Mouse (Mus musculus): ENCODE results near the gene Cdca7l. TPM values are rescaled to one million over a fixed set of nuclear protein-coding genes. Genes with fewer than 3 reads are reported as not detected.

The Cdca7l gene
- total and polyA plus RNA-seq, 3 experiments, result 30.6 to 56.6 (median 55.1) TPM

- Histone ChIP-seq H3K36me3 (replicated peaks in 1 of 2; ENCODE audit: control insufficient read depth in 1 of 2, insufficient read depth in 1 of 2, low read length in 1 of 2) (peaks cover 0 to 6% of the 10 kb centered on the region in 2 experiments), H3K27me3 (replicated peaks) (no peaks in the 10 kb centered on the region), H3K9ac (ENCODE audit: insufficient read depth, low read depth) (no peak overlapping the region), H3K79me2 (replicated peaks; ENCODE audit: control insufficient read depth, extremely low read depth, insufficient read depth, poor library complexity, severe bottlenecking) (peaks cover 3% of the 10 kb centered on the region; the same call in 1 of the 2 replicates), H3K4me3 (replicated peaks in 1 of 3; ENCODE audit: low read depth in 2 of 3, low read length in 2 of 3, poor library complexity in 1 of 3) (peak overlapping the region in 1 of 3 experiments; percentile 72), H3K27ac (ENCODE audit: insufficient read depth, low read depth) (no peak overlapping the region), H3K4me1 (ENCODE audit: control insufficient read depth in 1 of 2, insufficient read depth in 2 of 2) (peaks cover 0 to 36% of the 10 kb centered on the region in 2 experiments; a peak in 3 of 4 replicates), H3K9me3 (replicated peaks; ENCODE audit: low read length) (no peaks in the 10 kb centered on the region), H3K4me2 (ENCODE audit: insufficient read depth, low read depth, poor library complexity, severe bottlenecking) (no peak overlapping the region)
- in situ Hi-C loops (cut with MboI; ENCODE audit: low pct_ligation_motif_present, low pct_unique_long_range_greater_than_20kb, low sequenced_read_pairs) (no loop called here), dilution Hi-C loops (cut with MboI; ENCODE audit: extremely low pct_ligation_motif_present, extremely low pct_unique_long_range_greater_than_20kb, low sequenced_read_pairs) (no loop called here)
- no peak for DNase-seq (ENCODE audit: extremely low read depth)
- TF ChIP-seq POLR2AphosphoS2 (IDR thresholded peaks at IDR 0.05; ENCODE audit: low read depth, low read length), result no peak
- no peak for TF ChIP-seq JUN (IDR thresholded peaks at IDR 0.05; ENCODE audit: insufficient read depth, low read depth, low read length)
Observed at GRCm38 (mm10) chr12:117842676-117843075, 38.6 kb downstream of the Cdca7l start.

DNA sequence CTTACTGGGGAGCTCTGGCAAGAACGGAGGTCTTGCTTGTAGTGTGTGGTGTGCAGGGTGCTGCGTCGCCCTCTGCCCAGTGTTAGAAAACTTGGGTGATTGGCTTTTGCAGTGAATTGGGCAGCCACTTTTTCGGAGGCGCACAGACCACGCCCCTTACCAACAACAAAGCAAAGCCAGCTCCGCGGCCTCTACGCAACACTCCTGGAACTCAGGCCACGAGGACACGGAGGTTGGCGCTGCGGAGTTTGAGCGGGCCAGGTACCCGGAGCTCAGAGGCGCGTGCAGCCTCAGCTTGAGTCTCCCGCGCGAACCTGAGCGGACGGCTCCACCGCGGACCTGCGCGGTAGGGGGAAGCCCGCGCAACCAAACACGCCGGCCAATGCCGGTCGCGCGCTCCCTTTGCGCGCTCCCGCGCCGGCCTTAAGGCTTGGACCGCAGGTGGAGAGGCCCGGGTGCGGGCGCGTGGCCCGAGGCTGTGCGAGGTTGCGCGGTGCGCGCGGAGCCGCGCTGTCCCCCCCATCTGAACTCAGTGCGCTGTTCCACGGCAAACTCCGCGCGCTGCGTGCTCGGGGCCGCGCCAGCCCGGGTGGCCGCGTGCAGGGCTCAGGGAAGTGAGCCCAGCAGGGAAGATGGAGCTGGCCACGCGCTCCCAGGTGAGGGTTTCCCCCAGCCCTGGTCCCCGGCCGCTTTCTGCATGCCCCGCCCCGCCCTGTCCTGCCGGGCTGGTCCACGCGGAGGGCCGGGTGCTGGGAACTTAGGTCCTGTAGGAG lies 39.4 kb downstream of the Cdca7l start:
- H3K36me3 ChIP-seq (replicated peaks in 1 of 2; ENCODE audit: control insufficient read depth in 1 of 2, insufficient read depth in 1 of 2, low read length in 1 of 2), result peaks cover 0 to 12% of the 10 kb centered on the region in 2 experiments
- in situ Hi-C loops (cut with MboI; ENCODE audit: low pct_ligation_motif_present, low pct_unique_long_range_greater_than_20kb, low sequenced_read_pairs), result no loop called here
- TF ChIP-seq ZMIZ1 (IDR thresholded peaks at IDR 0.05; ENCODE audit: low read depth, low read length) (no peak), MAFK (IDR thresholded peaks at IDR 0.05; ENCODE audit: insufficient replicate concordance, low read length) (no peak), EP300 (IDR thresholded peaks at IDR 0.05; ENCODE audit: low read length) (no peak), E2F4 (IDR thresholded peaks at IDR 0.05; ENCODE audit: insufficient replicate concordance, low read depth, low read length) (peak; percentile 28; the same call in 1 of the 2 replicates), PAX5 (IDR thresholded peaks at IDR 0.05; ENCODE audit: low read length) (no peak), ETS1 (conservative IDR thresholded peaks at IDR 0.05; ENCODE audit: low read depth, low read length) (no peak), IRF4 (IDR thresholded peaks at IDR 0.05; ENCODE audit: low read depth, low read length) (0 out of 2 replicates have a peak, but pooled peaks have one; percentile 10), POLR2AphosphoS2 (IDR thresholded peaks at IDR 0.05; ENCODE audit: low read depth, low read length) (0 out of 2 replicates have a peak, but pooled peaks have one; percentile 30), SIN3A (IDR thresholded peaks at IDR 0.05; ENCODE audit: low read length) (peak; percentile 49; the same call in 1 of the 2 replicates), JUN (IDR thresholded peaks at IDR 0.05; ENCODE audit: insufficient read depth, low read depth, low read length) (no peak), MAX (IDR thresholded peaks at IDR 0.05; ENCODE audit: low read length) (peak; percentile 89), ZNF384 (IDR thresholded peaks at IDR 0.05; ENCODE audit: low read depth, low read length) (no peak), MXI1 (IDR thresholded peaks at IDR 0.05; ENCODE audit: low read depth, low read length) (peak; percentile 73; the same call in 1 of the 2 replicates), GABPA (IDR thresholded peaks at IDR 0.05; ENCODE audit: insufficient replicate concordance, low read depth, low read length) (no peak), USF1 (IDR thresholded peaks at IDR 0.05; ENCODE audit: low read depth, low read length) (no peak), ZC3H11A (IDR thresholded peaks at IDR 0.05; ENCODE audit: low read depth, low read length) (no peak), ZKSCAN1 (IDR thresholded peaks at IDR 0.05; ENCODE audit: borderline replicate concordance, low read depth, low read length) (no peak), USF2 (conservative IDR thresholded peaks at IDR 0.05; ENCODE audit: low read depth, low read length) (no peak), CHD2 (IDR thresholded peaks at IDR 0.05; ENCODE audit: low read length) (no peak), POLR2A (IDR thresholded peaks at IDR 0.05; ENCODE audit: low read depth, low read length) (peak; percentile 74), UBTF (IDR thresholded peaks at IDR 0.05; ENCODE audit: low read depth, low read length) (no peak), TBP (conservative IDR thresholded peaks at IDR 0.05; ENCODE audit: low read depth, low read length) (peak; percentile 33; the same call in 1 of the 2 replicates), CHD1 (IDR thresholded peaks at IDR 0.05; ENCODE audit: low read depth, low read length) (no peak), NRF1 (IDR thresholded peaks at IDR 0.05; ENCODE audit: low read depth, low read length) (peak; percentile 72), NELFE (IDR thresholded peaks at IDR 0.05; ENCODE audit: low read depth, low read length) (no peak; the same call in 1 of the 2 replicates), KAT2A (IDR thresholded peaks at IDR 0.05; ENCODE audit: insufficient replicate concordance, low read length) (no peak), BHLHE40 (IDR thresholded peaks at IDR 0.05; ENCODE audit: low read depth, low read length) (peak; percentile 15; the same call in 1 of the 2 replicates), TCF12 (IDR thresholded peaks at IDR 0.05; ENCODE audit: low read depth, low read length) (peak; percentile 43; the same call in 1 of the 2 replicates), RCOR1 (conservative IDR thresholded peaks at IDR 0.05; ENCODE audit: low read depth, low read length) (no peak), MYC (IDR thresholded peaks at IDR 0.05; ENCODE audit: low read depth, low read length) (no peak)

More for the DNA sequence above, 39.4 kb downstream of the Cdca7l start:
- Histone ChIP-seq H3K4me2 (ENCODE audit: insufficient read depth, low read depth, poor library complexity, severe bottlenecking) (peak overlapping the region; percentile 68), H3K79me2 (replicated peaks; ENCODE audit: control insufficient read depth, extremely low read depth, insufficient read depth, poor library complexity, severe bottlenecking) (peaks cover 3% of the 10 kb centered on the region; the same call in 1 of the 2 replicates), H3K4me3 (replicated peaks in 1 of 3; ENCODE audit: low read depth in 2 of 3, low read length in 2 of 3, poor library complexity in 1 of 3) (peak overlapping the region; percentile 69 to 72 (median 72)), H3K9me3 (replicated peaks; ENCODE audit: low read length) (no peaks in the 10 kb centered on the region), H3K9ac (ENCODE audit: insufficient read depth, low read depth) (peak overlapping the region; percentile 41), H3K27me3 (replicated peaks) (no peaks in the 10 kb centered on the region), H3K4me1 (ENCODE audit: control insufficient read depth in 1 of 2, insufficient read depth in 2 of 2) (peaks cover 0 to 36% of the 10 kb centered on the region in 2 experiments; a peak in 3 of 4 replicates), H3K27ac (ENCODE audit: insufficient read depth, low read depth) (peak overlapping the region; percentile 5; the same call in 1 of the 2 replicates)
- peak; percentile 70 for DNase-seq (ENCODE audit: extremely low read depth)
- dilution Hi-C loops (cut with MboI; ENCODE audit: extremely low pct_ligation_motif_present, extremely low pct_unique_long_range_greater_than_20kb, low sequenced_read_pairs), result no loop called here
